Mouse (Mus musculus) liver, embryonic 14.5 days (tissue): ENCODE data around the gene Thsd1. TPM values are rescaled to one million over a fixed set of nuclear protein-coding genes. Genes with fewer than 3 reads are reported as not detected.

Experiments
- ATAC-seq: fragments of 200-750 bp; cut with Nextera tagmentation; 2 replicates; pipeline ENCODE4 v1.8.0; 2017; ENCODE audit warnings: moderate number of reproducible peaks, mild to moderate bottlenecking, moderate library complexity; ENCODE audit not compliant: insufficient read depth
- DNase-seq, 3 experiments: peaks; one replicate each; pipeline ENCODE4 v3.0.0-alpha.2; 2012 to 2013; ENCODE audit warnings: low read depth in 3 of 3, low spot score in 3 of 3
- H3K27ac ChIP-seq: fragments of 300-500 bp; sonication (generic); 2 replicates; pipeline ENCODE4 v1.5.1; 2014; ENCODE audit warnings: moderate library complexity, mild to moderate bottlenecking, control low read depth, inconsistent platforms
- H3K27me3 ChIP-seq: fragments of 300-500 bp; sonication (generic); 2 replicates; pipeline ENCODE4 v1.6.1; 2014; ENCODE audit warnings: mild to moderate bottlenecking, low read length, moderate library complexity; ENCODE audit not compliant: control insufficient read depth, insufficient read depth
- H3K36me3 ChIP-seq: fragments of 300-500 bp; sonication (generic); replicated peaks from 2 replicates; pipeline ENCODE4 v1.6.1; 2014; ENCODE audit warnings: low read depth; ENCODE audit not compliant: control insufficient read depth, insufficient read depth
- H3K4me1 ChIP-seq, 2 experiments: fragments of 200-500 bp in 1 of 2; fragments of 300-500 bp in 1 of 2; sonication (generic) in 1 of 2; replicated peaks; 2 replicates each; pipeline ENCODE4 v1.6.1; 2012 to 2014; ENCODE audit warnings: antibody characterized with exemption in 1 of 2, inconsistent platforms in 1 of 2, low read length in 1 of 2; ENCODE audit not compliant: control insufficient read depth in 2 of 2, insufficient read depth in 2 of 2
- H3K4me2 ChIP-seq: fragments of 300-500 bp; sonication (generic); 2 replicates; pipeline ENCODE4 v1.6.1; 2014; ENCODE audit warnings: low read depth, mild to moderate bottlenecking, control low read depth, moderate library complexity
- H3K4me3 ChIP-seq, 2 experiments: fragments of 200-500 bp in 1 of 2; fragments of 300-500 bp in 1 of 2; sonication (generic) in 1 of 2; 2 replicates each; pipeline ENCODE4 v1.5.1; 2012 to 2014; ENCODE audit warnings: low read depth in 2 of 2, low read length in 2 of 2, mild to moderate bottlenecking in 2 of 2, control low read depth in 1 of 2, inconsistent platforms in 1 of 2, moderate library complexity in 1 of 2; ENCODE audit not compliant: insufficient read depth in 1 of 2
- H3K9ac ChIP-seq: fragments of 300-500 bp; sonication (generic); replicated peaks from 2 replicates; pipeline ENCODE4 v1.6.1; 2014; ENCODE audit warnings: mild to moderate bottlenecking, control low read depth, moderate library complexity
- H3K9me3 ChIP-seq: fragments of 300-500 bp; sonication (generic); 2 replicates; pipeline ENCODE4 v1.6.1; 2016; ENCODE audit warnings: low read length, mixed read lengths; ENCODE audit not compliant: control insufficient read depth
- CTCF ChIP-seq: IDR thresholded peaks from 2 replicates; pipeline ENCODE4 v1.5.1; 2016; ENCODE audit warnings: antibody characterized with exemption, low read depth, control low read depth
- EP300 ChIP-seq: IDR thresholded peaks from 2 replicates; pipeline ENCODE4 v1.6.1; 2016; ENCODE audit warnings: antibody characterized with exemption, low read depth
- WGBS: fragments of 180-500 bp; shearing (Covaris S2); extraction: QIAGEN DNeasy Blood & Tissue Kit; methylation state at CpG from one replicate; pipeline ENCODE4 v1.1.7; 2014; ENCODE audit not compliant: insufficient replicate concordance; 5-methylcytosine and 5-hydroxymethylcytosine counted together
- polyA plus RNA-seq, 2 experiments: library from polyadenylated mRNA; depleted of rRNA in 1 of 2; stranded (reverse) in 1 of 2; unstranded in 1 of 2; fragments of >200 nt; fragmentation: Nextera tagmentation in 1 of 2; extraction: Ambion mirVana in 1 of 2; gene quantifications; 2 replicates each; pipeline versions ENCODE4 v1.2.1 to v1.2.3; 2012 to 2014

Thsd1 gene
- polyA plus RNA-seq, 2 experiments, result 0.94 to 1.1 TPM

GRCm38 (mm10) chr8:22214826-22215225, 12.3 kb upstream of the Thsd1 start:
- DNase-seq (no peak), ATAC-seq (no peak)
- Histone ChIP-seq H3K4me3 (no peak overlapping the region), H3K9ac (no peak overlapping the region), H3K9me3 (no peaks in the 10 kb centered on the region), H3K36me3 (no peaks in the 10 kb centered on the region), H3K27me3 (no peaks in the 10 kb centered on the region), H3K27ac (no peak overlapping the region), H3K4me2 (no peak overlapping the region), H3K4me1 (no peaks in the 10 kb centered on the region)
- 77% methylated on average over 10 of the region's 10 CpGs for WGBS
- TF ChIP-seq EP300 (no peak), CTCF (no peak)

DNA sequence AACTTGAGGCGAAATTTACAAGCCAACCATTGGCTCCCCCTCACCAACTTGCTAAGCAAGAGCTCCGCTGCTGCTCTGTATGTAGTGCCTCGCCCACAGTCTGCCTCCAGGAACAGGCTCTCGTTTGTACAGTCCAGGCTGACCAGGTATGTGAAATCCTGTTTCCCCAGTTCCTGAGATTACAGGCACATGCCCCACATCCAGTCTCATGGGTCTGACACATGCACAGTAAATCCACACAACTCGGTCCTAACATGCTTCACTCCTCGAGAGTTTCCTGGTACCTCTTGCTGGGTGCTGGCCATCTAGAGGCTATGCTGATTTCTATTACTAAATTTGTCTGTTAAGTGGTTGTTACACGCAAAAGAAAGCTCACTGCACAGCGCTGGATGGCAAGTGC, 752 bp upstream of the Thsd1 start:
- Histone ChIP-seq H3K27me3 (peaks cover 25% of the 10 kb centered on the region), H3K4me2 (no peak overlapping the region), H3K9me3 (no peaks in the 10 kb centered on the region), H3K4me1 (no peaks in the 10 kb centered on the region), H3K36me3 (no peaks in the 10 kb centered on the region), H3K9ac (no peak overlapping the region), H3K4me3 (no peak overlapping the region), H3K27ac (no peak overlapping the region)
- DNase-seq, result no peak
- 34% methylated on average over 8 of the region's 8 CpGs for WGBS
- ATAC-seq, result no peak
- no peak for TF ChIP-seq EP300
- TF ChIP-seq CTCF, result no peak

DNA sequence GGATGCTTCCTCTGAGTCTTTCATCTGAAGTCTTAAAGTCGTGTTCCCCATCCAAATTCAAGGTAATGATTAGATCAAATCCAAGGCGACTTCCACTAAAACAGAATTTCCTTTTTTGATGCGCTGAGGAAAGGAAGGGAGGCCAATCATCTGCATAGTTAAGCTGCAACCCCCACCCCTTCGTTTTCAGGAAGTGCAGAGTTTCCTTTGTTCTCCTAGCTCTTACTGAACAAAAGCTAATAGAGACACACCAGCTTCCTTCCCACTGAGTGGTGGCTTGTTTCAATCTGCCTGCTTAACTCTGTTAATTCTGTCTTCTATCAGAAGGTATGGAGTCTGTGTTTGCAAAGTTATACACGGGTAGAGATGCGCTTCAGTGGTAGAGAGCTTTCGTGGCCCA, 1.5 kb downstream of the Thsd1 start:
- Histone ChIP-seq H3K9ac (no peak overlapping the region), H3K27ac (no peak overlapping the region), H3K27me3 (peaks cover 25% of the 10 kb centered on the region), H3K9me3 (no peaks in the 10 kb centered on the region), H3K36me3 (no peaks in the 10 kb centered on the region), H3K4me2 (peak overlapping the region; percentile 66), H3K4me1 (no peaks in the 10 kb centered on the region), H3K4me3 (no peak overlapping the region)
- TF ChIP-seq CTCF (no peak), EP300 (no peak)
- WGBS, result 10% methylated on average over 7 of the region's 7 CpGs
- DNase-seq (no peak), ATAC-seq (no peak)

GRCm38 (mm10) chr8:22242986-22243385, 15.9 kb downstream of the Thsd1 start:
- no peak overlapping the region for H3K27ac ChIP-seq
- no peak overlapping the region for H3K4me3 ChIP-seq
- TF ChIP-seq CTCF (no peak), EP300 (no peak)
- H3K9me3 ChIP-seq, result no peaks in the 10 kb centered on the region
- WGBS, result 80% methylated on average over 9 of the region's 9 CpGs
- no peak overlapping the region for H3K4me2 ChIP-seq
- H3K9ac ChIP-seq, result no peak overlapping the region
- DNase-seq (no peak), ATAC-seq (no peak)
- H3K36me3 ChIP-seq, result no peaks in the 10 kb centered on the region
- H3K4me1 ChIP-seq, result no peaks in the 10 kb centered on the region
- no peaks in the 10 kb centered on the region for H3K27me3 ChIP-seq

DNA sequence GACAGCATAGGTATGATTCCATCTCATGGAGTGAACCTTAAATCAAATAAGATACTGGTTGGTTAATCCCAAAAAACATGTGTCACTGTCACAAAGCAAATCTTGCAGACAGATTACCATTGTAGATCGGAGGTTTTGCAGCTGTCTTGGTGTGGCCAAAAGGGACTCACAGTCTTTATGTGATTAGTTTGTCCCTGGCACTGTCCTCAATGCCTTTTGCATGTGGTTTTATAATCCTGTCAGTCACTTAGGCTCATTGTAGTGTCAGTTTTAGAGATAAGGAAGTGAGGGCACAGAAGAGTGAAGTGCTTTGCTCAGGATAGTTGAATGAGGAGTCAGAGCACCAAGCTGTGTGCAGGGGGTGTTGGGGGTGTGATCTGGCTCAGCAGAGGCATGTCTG, 18.6 kb downstream of the Thsd1 start:
- Histone ChIP-seq H3K4me2 (no peak overlapping the region), H3K4me1 (no peaks in the 10 kb centered on the region), H3K9me3 (no peaks in the 10 kb centered on the region), H3K27ac (no peak overlapping the region), H3K27me3 (no peaks in the 10 kb centered on the region), H3K9ac (no peak overlapping the region), H3K4me3 (no peak overlapping the region), H3K36me3 (no peaks in the 10 kb centered on the region)
- 13% methylated on average over 1 of the region's 1 CpGs for WGBS
- TF ChIP-seq CTCF (no peak), EP300 (no peak)
- DNase-seq (no peak), ATAC-seq (no peak)

DNA sequence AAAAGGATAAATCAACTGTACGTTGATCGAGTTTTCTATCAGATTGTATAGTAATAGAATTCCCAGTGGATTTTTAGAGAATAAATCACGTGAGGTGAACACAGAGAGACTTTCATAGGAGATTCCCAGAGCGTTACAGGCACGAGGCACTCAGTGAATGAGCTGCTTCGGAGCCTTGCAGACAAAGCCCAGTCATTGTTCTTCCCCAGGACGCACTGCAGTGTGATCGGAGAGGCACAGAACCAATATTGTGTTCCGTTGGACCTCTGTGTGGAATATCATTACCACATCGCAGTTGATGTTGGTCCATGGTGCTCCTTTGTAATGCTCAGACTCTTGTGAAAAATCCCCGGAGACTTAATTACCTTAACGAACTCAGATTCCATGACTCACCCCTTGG, 20.8 kb downstream of the Thsd1 start:
- TF ChIP-seq CTCF (no peak), EP300 (no peak)
- H3K27ac ChIP-seq, result no peak overlapping the region
- H3K9me3 ChIP-seq, result no peaks in the 10 kb centered on the region
- H3K27me3 ChIP-seq, result no peaks in the 10 kb centered on the region
- no peaks in the 10 kb centered on the region for H3K36me3 ChIP-seq
- no peak overlapping the region for H3K9ac ChIP-seq
- H3K4me1 ChIP-seq, result no peaks in the 10 kb centered on the region
- no peak overlapping the region for H3K4me3 ChIP-seq
- no peak overlapping the region for H3K4me2 ChIP-seq
- ATAC-seq, result no peak
- WGBS, result 78% methylated on average over 12 of the region's 12 CpGs
- DNase-seq, result no peak
